Mouse (Mus musculus): ENCODE data around the gene Pidd1.

DNA sequence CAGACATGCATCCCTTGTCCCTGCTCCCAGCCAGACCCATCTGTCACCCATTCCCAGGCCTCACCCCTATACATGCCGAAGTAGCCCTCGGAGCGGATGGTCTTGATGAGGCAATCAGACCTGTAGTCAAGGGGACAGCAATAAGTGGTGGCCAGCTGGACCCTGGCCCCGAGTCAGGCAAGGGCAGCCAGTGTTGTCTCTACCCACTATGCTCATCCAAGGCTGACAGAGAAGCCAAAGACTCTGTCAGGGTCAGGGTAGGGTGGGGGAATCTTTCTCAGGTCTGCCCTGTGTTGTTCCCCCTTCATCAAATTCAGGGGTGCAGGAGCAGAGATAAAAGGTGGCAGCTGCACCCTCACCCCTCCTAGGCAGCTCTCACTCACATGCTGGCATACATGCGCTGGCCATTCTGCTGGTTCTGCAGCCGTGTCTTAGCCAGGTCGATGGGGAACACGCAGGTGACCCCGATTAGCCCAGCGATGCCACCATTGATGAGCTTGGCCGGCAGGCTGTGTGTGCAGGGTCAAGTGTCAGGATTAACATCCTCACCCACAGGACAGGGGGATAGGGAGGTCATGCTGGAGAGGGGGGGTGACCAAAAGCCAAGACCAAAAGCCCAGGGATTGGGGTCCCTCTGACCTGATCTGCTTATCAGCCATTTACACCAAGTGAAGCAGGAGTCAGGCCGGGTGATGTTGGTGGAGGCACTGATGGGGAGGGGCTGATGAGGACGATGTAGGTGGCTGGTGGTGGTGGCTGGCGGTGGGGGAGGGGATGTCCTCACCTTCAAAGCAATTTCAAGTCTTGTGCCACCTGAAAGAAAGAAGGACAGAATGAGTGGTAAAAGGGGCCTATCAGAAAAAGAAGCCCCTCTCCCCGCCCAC is 10.1 kb downstream of the Pidd1 start:
- TF ChIP-seq GATA1 (IDR thresholded peaks at IDR 0.05; ENCODE audit: borderline replicate concordance, low read length), result no peak
- TF ChIP-seq FLI1 (IDR thresholded peaks at IDR 0.05; ENCODE audit: low read length), result no peak
